ENCODE assay signal across 5 mouse cellular contexts in the genomic region with DNA sequence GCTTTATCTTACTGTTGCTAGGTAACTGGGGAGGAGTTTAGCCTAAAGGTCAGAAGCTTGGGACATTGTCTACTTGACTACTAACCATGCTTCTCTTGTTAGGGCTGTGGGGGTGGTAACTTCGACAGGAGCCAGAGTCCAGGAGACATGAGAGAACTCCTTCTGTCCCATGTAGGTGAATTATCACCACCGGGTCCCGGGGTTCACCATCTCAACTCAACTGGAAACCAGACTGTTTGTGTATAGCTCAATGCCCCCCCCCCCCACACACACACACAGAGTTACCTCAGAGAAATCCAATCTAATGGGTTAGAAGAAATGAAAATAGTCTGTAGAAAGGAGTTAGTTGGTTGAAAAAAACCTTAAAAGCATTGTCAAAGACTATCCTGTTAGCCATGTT.
DNase-seq lines count a peak whose midpoint lies in the region; ATAC-seq lines count a peak whose summit lies in the region.
"Not testable (repeated sequence)": the region's sequence is repeated elsewhere in the genome, so short reads cannot be mapped to it uniquely, and the experiment has no call there.

No protein-coding gene starts in this region.

- not testable (repeated sequence) for H3K36me3 ChIP-seq in kidney, embryonic 14.5 days (ENCODE audit: control insufficient read depth, insufficient read depth, low read length); kidney, embryonic 15.5 days; kidney, embryonic 16.5 days (ENCODE audit: insufficient read depth, low read length)

- not testable (repeated sequence) for H3K27ac ChIP-seq in kidney, embryonic 14.5 days (ENCODE audit: low read depth, low read length); kidney, embryonic 15.5 days; kidney, embryonic 16.5 days (ENCODE audit: low read length)

- H3K27me3 ChIP-seq in kidney, embryonic 14.5 days (ENCODE audit: control insufficient read depth, insufficient read depth, low read length); kidney, embryonic 15.5 days; kidney, embryonic 16.5 days (ENCODE audit: insufficient read depth, low read length): not testable (repeated sequence)

- not testable (repeated sequence) for H3K9ac ChIP-seq in kidney, embryonic 14.5 days (ENCODE audit: low read depth, low read length); kidney, embryonic 15.5 days; kidney, embryonic 16.5 days (replicated peaks; ENCODE audit: low read length)

- H3K4me3 ChIP-seq in kidney, embryonic 14.5 days (ENCODE audit: low read length); kidney, embryonic 15.5 days (replicated peaks); kidney, embryonic 16.5 days (ENCODE audit: low read length): not testable (repeated sequence)

- not testable (repeated sequence) for H3K4me1 ChIP-seq in kidney, embryonic 14.5 days (ENCODE audit: control insufficient read depth, insufficient read depth, low read length); kidney, embryonic 15.5 days; kidney, embryonic 16.5 days (ENCODE audit: insufficient read depth, low read length)

- DNase-seq in R1 (ENCODE audit: low read depth, low spot score) = peak; percentile 28
- DNase-seq in embryo, embryonic 10.5 days (ENCODE audit: low spot score) = peak; percentile 2

- WGBS in kidney, embryonic 14.5 days = 44% methylated on average over 3 of the region's 3 CpGs
- WGBS in kidney, embryonic 15.5 days = 35% methylated on average over 3 of the region's 3 CpGs
- 40% methylated on average over 3 of the region's 3 CpGs for WGBS in kidney, embryonic 16.5 days

- peak; percentile 69; the same call in 1 of the 2 replicates for ATAC-seq in kidney, embryonic 14.5 days (ENCODE audit: low FRiP score, low TSS enrichment)
- ATAC-seq in kidney, embryonic 15.5 days (replicated peaks; ENCODE audit: low FRiP score) = peak; percentile 67
- peak; percentile 35; the same call in 1 of the 2 replicates for ATAC-seq in kidney, embryonic 16.5 days (ENCODE audit: low FRiP score, low TSS enrichment)

- H3K9me3 ChIP-seq in kidney, embryonic 14.5 days (ENCODE audit: control insufficient read depth, low read length); kidney, embryonic 15.5 days (replicated peaks); kidney, embryonic 16.5 days (ENCODE audit: low read length): not testable (repeated sequence)

- H3K4me2 ChIP-seq in kidney, embryonic 14.5 days (replicated peaks; ENCODE audit: low read depth, low read length); kidney, embryonic 15.5 days; kidney, embryonic 16.5 days (replicated peaks; ENCODE audit: low read depth, low read length): not testable (repeated sequence)
